Mouse (Mus musculus): ENCODE measurements at regions not wholly inside any gene's neighbourhood (a gene's known extent, or its start where the extent isn't known, plus 50 kb on each side); places are given as distances from the start of the nearest gene placed in this dataset.
A peak's percentile ranks its signal among the peaks of the same experiment; 100 is the strongest.

- Histone ChIP-seq H3K36me3 (ENCODE audit: control insufficient read depth, insufficient read depth, low read length, poor library complexity, severe bottlenecking) (no peaks in the 10 kb centered on the region), H3K27ac (ENCODE audit: insufficient read depth, low read length) (no peak overlapping the region), H3K9ac (ENCODE audit: low read depth, poor library complexity, severe bottlenecking) (no peak overlapping the region), H3K4me1 (ENCODE audit: control insufficient read depth, insufficient read depth, low read length) (peaks cover 2% of the 10 kb centered on the region), H3K27me3 (ENCODE audit: control insufficient read depth, insufficient read depth, low read length, poor library complexity, severe bottlenecking) (no peaks in the 10 kb centered on the region), H3K9me3 (replicated peaks; ENCODE audit: control insufficient read depth, insufficient read depth, low read length, poor library complexity, severe bottlenecking) (no peaks in the 10 kb centered on the region), H3K4me3 (ENCODE audit: low read depth, low read length) (no peak overlapping the region)
- TF ChIP-seq EP300 (IDR thresholded peaks at IDR 0.05; ENCODE audit: insufficient read depth, low read depth, low read length) = peak; percentile 52; the same call in 1 of the 2 replicates
- no peak for TF ChIP-seq POLR2A (IDR thresholded peaks at IDR 0.05; ENCODE audit: insufficient read depth, low read length)
Observed at GRCm38 (mm10) chr1:75919134-75919533, 373.1 kb downstream of the Slc4a3 start.

DNA sequence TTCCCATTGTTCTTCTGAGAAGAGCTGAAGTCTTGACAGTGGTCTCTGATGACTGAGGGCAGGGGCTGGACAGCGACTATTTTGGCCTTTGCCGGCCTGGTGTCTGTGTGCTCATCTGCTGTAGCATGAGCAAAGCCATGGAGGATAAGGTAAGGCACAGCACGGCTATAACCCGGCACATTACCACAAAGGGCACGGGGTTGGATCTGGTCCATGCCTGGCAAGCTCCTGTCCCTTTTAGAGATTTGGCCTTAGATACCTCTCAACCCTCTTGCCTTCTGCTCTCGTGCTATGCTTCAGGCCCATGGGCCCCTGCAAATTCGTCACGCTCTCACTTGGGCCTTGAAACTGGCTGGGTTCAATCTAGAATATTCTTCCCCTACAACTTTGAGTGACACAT, 379.0 kb downstream of the Slc4a3 start:
- Histone ChIP-seq H3K27me3 (ENCODE audit: control insufficient read depth, insufficient read depth, low read length, poor library complexity, severe bottlenecking) (no peaks in the 10 kb centered on the region), H3K9me3 (replicated peaks; ENCODE audit: control insufficient read depth, insufficient read depth, low read length, poor library complexity, severe bottlenecking) (no peaks in the 10 kb centered on the region), H3K4me3 (ENCODE audit: low read depth, low read length) (no peak overlapping the region), H3K36me3 (ENCODE audit: control insufficient read depth, insufficient read depth, low read length, poor library complexity, severe bottlenecking) (no peaks in the 10 kb centered on the region), H3K4me1 (ENCODE audit: control insufficient read depth, insufficient read depth, low read length) (no peaks in the 10 kb centered on the region), H3K27ac (ENCODE audit: insufficient read depth, low read length) (no peak overlapping the region), H3K9ac (ENCODE audit: low read depth, poor library complexity, severe bottlenecking) (no peak overlapping the region)
- TF ChIP-seq POLR2A (IDR thresholded peaks at IDR 0.05; ENCODE audit: insufficient read depth, low read length) (no peak), CTCF (IDR thresholded peaks at IDR 0.05; ENCODE audit: low read depth, low read length) (no peak)

GRCm38 (mm10) chr1:75925802-75926201, 379.7 kb downstream of the Slc4a3 start:
- no peak overlapping the region for H3K4me3 ChIP-seq (ENCODE audit: low read depth, low read length)
- H3K9ac ChIP-seq (ENCODE audit: low read depth, poor library complexity, severe bottlenecking) = no peak overlapping the region
- no peaks in the 10 kb centered on the region for H3K27me3 ChIP-seq (ENCODE audit: control insufficient read depth, insufficient read depth, low read length, poor library complexity, severe bottlenecking)
- no peaks in the 10 kb centered on the region for H3K36me3 ChIP-seq (ENCODE audit: control insufficient read depth, insufficient read depth, low read length, poor library complexity, severe bottlenecking)
- no peak overlapping the region for H3K27ac ChIP-seq (ENCODE audit: insufficient read depth, low read length)
- H3K4me1 ChIP-seq (ENCODE audit: control insufficient read depth, insufficient read depth, low read length) = no peaks in the 10 kb centered on the region
- TF ChIP-seq EP300 (IDR thresholded peaks at IDR 0.05; ENCODE audit: insufficient read depth, low read depth, low read length) = no peak
- peak; percentile 71 for TF ChIP-seq CTCF (IDR thresholded peaks at IDR 0.05; ENCODE audit: low read depth, low read length)
- no peak for TF ChIP-seq POLR2A (IDR thresholded peaks at IDR 0.05; ENCODE audit: insufficient read depth, low read length)
- no peaks in the 10 kb centered on the region for H3K9me3 ChIP-seq (replicated peaks; ENCODE audit: control insufficient read depth, insufficient read depth, low read length, poor library complexity, severe bottlenecking)

DNA sequence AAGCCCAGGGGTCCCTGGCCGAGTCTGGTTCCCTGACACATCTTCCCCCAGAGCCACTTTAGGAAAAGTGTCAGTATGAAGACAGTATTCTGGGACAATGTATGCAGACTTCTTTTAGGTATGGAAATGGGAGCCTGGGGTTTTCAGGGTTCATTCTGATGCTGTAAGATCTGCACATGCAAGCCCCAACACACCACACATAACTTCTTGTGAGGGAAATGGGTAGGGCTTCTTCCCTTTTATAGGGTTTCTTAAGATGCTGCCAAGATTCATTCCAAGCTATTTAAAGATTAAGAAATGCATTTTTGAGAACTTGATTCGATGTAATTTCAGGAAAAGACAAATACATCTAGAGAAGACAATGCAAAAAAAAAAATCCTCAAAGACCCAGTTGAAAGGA, 385.8 kb downstream of the Slc4a3 start:
- TF ChIP-seq CTCF (IDR thresholded peaks at IDR 0.05; ENCODE audit: low read depth, low read length) (no peak), POLR2A (IDR thresholded peaks at IDR 0.05; ENCODE audit: insufficient read depth, low read length) (no peak), EP300 (IDR thresholded peaks at IDR 0.05; ENCODE audit: insufficient read depth, low read depth, low read length) (no peak)
- no peak overlapping the region for H3K4me3 ChIP-seq (ENCODE audit: low read depth, low read length)
- H3K4me1 ChIP-seq (ENCODE audit: control insufficient read depth, insufficient read depth, low read length) = no peaks in the 10 kb centered on the region
- no peak overlapping the region for H3K9ac ChIP-seq (ENCODE audit: low read depth, poor library complexity, severe bottlenecking)
- no peaks in the 10 kb centered on the region for H3K36me3 ChIP-seq (ENCODE audit: control insufficient read depth, insufficient read depth, low read length, poor library complexity, severe bottlenecking)
- H3K9me3 ChIP-seq (replicated peaks; ENCODE audit: control insufficient read depth, insufficient read depth, low read length, poor library complexity, severe bottlenecking) = no peaks in the 10 kb centered on the region
- H3K27ac ChIP-seq (ENCODE audit: insufficient read depth, low read length) = no peak overlapping the region
- no peaks in the 10 kb centered on the region for H3K27me3 ChIP-seq (ENCODE audit: control insufficient read depth, insufficient read depth, low read length, poor library complexity, severe bottlenecking)

DNA sequence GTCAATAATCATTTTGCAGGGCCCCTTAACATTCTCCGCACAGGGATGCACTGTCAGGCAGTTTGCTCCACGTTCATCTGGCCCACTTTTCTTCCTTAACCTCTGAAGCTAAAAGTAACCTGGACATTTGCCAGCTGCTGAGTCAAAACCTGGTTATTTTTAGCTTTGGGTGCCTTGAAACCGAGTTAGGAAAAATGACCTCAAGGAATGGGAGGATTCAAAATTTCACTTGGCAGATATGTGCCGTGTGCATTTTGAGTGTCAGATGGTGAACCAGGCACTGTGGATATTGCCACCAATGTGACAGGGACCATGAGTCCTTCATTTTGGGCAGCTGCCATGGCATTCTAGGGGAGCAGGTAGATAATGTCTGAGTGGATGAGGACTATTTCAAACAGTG, 387.8 kb downstream of the Slc4a3 start:
- Histone ChIP-seq H3K4me1 (ENCODE audit: control insufficient read depth, insufficient read depth, low read length) (no peaks in the 10 kb centered on the region), H3K36me3 (ENCODE audit: control insufficient read depth, insufficient read depth, low read length, poor library complexity, severe bottlenecking) (no peaks in the 10 kb centered on the region), H3K9ac (ENCODE audit: low read depth, poor library complexity, severe bottlenecking) (no peak overlapping the region), H3K27ac (ENCODE audit: insufficient read depth, low read length) (no peak overlapping the region), H3K27me3 (ENCODE audit: control insufficient read depth, insufficient read depth, low read length, poor library complexity, severe bottlenecking) (no peaks in the 10 kb centered on the region), H3K9me3 (replicated peaks; ENCODE audit: control insufficient read depth, insufficient read depth, low read length, poor library complexity, severe bottlenecking) (no peaks in the 10 kb centered on the region), H3K4me3 (ENCODE audit: low read depth, low read length) (no peak overlapping the region)
- TF ChIP-seq EP300 (IDR thresholded peaks at IDR 0.05; ENCODE audit: insufficient read depth, low read depth, low read length) = no peak
- no peak for TF ChIP-seq POLR2A (IDR thresholded peaks at IDR 0.05; ENCODE audit: insufficient read depth, low read length)
- TF ChIP-seq CTCF (IDR thresholded peaks at IDR 0.05; ENCODE audit: low read depth, low read length) = no peak

DNA sequence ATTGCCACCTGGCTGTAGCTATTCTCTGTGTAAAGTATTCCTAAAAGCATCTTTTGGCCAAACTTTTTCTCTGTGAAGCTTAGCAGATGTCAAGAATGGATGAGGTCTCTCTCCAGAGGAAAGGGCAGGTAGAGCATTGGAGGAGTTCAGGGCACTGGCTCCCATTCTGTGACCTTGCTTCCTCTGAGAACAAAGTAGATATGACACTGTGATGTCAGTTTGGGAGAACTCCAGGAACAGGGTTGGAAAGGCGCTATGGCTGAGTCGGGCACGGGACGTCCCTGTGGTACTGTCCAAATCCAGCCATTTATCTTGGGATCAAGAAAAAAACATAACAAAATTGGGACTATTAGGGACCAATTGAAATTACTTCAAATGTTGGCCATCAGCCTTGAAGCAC, 388.7 kb downstream of the Slc4a3 start:
- Histone ChIP-seq H3K4me3 (ENCODE audit: low read depth, low read length) (no peak overlapping the region), H3K4me1 (ENCODE audit: control insufficient read depth, insufficient read depth, low read length) (no peaks in the 10 kb centered on the region), H3K36me3 (ENCODE audit: control insufficient read depth, insufficient read depth, low read length, poor library complexity, severe bottlenecking) (no peaks in the 10 kb centered on the region), H3K9ac (ENCODE audit: low read depth, poor library complexity, severe bottlenecking) (no peak overlapping the region), H3K27me3 (ENCODE audit: control insufficient read depth, insufficient read depth, low read length, poor library complexity, severe bottlenecking) (no peaks in the 10 kb centered on the region), H3K9me3 (replicated peaks; ENCODE audit: control insufficient read depth, insufficient read depth, low read length, poor library complexity, severe bottlenecking) (no peaks in the 10 kb centered on the region), H3K27ac (ENCODE audit: insufficient read depth, low read length) (no peak overlapping the region)
- TF ChIP-seq EP300 (IDR thresholded peaks at IDR 0.05; ENCODE audit: insufficient read depth, low read depth, low read length) = no peak
- no peak for TF ChIP-seq CTCF (IDR thresholded peaks at IDR 0.05; ENCODE audit: low read depth, low read length)
- no peak for TF ChIP-seq POLR2A (IDR thresholded peaks at IDR 0.05; ENCODE audit: insufficient read depth, low read length)
